Mouse (Mus musculus): ENCODE measurements around the gene Nav2.

The Nav2 gene

DNA sequence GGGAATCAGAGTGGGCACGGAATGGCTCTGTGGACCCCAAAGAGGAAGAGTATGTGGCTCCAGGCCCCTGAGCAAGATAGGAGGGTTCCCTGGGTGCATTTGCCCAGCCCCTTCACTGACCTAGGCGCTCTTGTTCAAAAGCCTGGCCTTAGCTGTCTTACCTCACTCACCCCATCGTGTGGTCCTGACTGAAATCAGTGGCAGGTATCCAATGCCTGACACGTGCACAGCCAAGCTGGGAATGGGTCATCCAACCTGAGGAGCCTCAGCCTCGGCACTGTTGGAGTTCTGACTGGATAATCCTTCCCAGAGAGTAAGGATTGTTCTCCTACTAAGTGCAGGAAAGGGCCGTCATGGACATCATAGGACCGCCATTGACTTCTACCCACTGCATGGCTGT is 485.3 kb downstream of the Nav2 start:
- CTCF ChIA-PET = no interaction called here

DNA sequence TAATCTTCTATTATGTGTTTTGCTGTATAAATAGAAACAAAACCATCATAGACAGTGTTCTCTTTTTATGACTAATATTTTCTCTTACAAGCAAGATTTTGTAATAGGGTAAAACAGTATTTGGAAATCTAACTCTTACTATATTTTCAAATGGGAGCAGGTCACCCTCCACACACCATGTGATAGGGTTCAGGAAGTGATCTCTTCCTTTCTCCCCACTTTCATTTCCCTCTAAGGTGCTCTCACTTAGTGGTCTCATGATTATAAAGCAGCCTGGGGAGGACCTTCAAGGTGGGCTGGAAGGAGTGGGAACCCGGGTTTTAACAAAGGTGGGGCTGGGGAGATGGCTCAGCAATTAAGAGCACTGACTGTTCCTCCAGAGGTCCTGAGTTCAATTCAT is 487.7 kb downstream of the Nav2 start:
- CTCF ChIA-PET = no interaction called here

DNA sequence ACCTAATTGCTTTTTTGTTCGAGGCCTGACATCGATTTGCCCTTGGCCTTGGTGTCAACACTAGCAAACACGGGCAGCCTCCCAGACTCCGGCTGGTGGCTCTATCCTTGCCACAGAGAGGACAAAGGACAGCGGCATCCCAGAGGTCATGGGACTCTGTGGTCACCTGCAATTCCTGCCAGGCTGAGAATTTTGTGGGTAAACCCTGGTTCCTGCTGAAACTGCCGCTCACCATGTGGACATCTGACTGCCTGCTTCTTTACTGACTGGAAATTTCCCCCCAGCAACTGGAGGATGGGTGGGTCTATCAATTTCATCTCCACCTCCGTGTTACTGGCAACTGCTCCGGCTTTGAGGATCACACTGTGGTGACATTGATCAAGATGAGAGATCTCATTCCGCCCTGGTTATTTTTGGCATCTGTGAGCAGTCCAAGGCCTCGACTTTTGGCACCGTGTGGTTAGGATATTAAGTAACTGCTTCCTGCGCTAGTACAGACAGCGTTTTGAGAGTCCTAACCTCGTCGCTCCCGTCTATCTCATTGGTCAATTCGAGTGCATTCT is 489.0 kb downstream of the Nav2 start:
- CTCF ChIA-PET = no interaction called here

DNA sequence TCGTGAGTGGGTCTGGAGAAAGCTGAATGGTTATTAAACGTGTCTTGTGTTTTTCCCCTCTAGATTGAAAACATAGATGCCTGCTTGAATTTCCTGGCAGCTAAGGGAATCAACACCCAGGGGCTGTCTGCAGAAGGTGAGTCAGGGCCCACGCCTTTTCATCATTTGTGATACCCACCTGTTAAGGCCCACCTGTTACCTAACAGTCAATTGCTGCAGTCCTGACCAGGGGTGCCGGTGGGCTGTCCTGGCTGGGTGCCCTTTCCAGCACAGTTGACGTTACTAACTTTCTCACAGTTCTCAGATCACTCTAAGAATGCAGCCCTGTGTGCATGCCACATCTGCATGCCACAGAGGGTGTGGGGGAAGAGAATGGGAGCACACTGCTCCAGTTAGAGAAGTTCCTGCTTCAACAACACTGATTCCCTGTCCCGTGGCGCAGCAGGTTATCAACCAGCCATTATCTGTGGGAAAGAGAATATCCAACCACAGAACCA is 489.6 kb downstream of the Nav2 start:
- CTCF ChIA-PET = no interaction called here

DNA sequence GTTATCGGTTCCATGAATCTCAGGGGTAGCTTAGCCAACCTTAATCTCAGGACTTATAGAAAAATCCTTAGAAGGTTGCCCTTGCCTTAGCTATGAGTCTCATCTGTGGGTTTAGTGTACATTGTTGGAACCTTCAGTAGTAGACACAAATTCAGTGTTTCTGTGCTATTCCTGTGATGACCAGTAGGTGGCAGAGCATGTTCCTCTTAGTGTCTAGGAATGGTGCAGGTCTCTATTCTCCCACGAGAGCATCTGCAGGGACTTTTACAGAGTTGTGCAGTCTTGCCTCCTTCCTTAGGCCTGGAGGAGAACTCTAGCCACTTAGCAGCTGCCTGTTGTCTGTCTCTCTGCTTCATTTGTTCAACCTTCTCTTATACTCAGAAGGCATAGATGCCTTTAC is 490.8 kb downstream of the Nav2 start:
- CTCF ChIA-PET = no interaction called here

DNA sequence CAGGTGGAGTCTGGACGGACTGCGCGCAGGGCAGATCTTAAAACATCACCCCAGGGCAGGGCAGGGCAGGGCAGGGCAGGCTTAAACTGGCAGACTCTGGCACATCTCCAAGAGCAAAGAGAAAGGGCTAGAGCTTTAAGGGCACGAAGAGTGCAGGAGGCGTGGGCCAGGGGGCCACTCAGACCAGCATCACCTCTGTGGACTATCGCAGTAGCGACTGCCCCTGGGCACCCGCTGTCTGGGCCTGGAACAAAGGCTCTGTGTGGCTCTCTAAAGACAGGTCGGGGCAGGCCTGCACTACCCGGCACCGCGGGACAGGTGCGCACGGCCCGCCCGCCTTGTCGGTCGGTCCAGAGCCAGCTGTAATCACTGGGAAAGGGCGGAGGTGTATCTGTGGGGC is 491.9 kb downstream of the Nav2 start:
- CTCF ChIA-PET = no interaction called here

DNA sequence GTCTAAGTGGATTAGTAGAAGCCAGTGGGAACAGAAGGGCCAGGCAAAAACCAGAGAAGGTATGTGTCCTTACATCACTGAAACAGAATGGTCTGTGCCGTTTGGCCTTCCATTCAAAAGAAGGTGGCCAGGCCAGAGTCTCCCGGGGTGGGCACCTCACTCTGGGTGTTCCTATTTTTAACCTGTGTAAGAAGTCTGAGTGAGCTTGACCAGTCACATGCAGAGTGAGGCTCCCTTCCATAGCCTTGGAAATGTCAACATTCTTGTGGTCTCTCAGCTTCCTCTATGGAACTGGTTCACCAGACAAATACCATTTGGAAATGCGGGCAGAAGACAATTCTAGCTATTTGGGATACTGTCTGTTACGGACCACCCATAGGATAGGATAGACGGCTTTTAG is 494.0 kb downstream of the Nav2 start:
- CTCF ChIA-PET = no interaction called here

DNA sequence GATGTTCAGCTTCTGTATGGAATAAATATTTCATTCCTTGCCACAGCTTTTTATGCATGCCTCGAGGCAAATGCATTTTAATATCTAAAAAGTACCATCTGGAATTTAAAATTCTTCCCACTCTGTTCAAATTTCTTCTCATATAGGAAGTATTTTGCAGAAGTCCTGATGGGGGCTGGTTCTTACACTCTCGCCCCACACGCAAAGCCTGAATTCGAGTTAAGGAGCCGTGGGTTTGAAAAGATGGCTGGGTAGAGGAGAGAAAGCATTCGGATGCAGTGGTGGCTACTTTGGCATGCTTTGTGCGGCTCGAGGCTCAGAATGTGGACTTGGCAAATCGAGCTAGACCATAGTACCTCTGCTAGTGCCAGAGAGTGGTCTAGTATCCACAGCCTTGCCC is 499.2 kb downstream of the Nav2 start:
- CTCF ChIA-PET = no interaction called here

DNA sequence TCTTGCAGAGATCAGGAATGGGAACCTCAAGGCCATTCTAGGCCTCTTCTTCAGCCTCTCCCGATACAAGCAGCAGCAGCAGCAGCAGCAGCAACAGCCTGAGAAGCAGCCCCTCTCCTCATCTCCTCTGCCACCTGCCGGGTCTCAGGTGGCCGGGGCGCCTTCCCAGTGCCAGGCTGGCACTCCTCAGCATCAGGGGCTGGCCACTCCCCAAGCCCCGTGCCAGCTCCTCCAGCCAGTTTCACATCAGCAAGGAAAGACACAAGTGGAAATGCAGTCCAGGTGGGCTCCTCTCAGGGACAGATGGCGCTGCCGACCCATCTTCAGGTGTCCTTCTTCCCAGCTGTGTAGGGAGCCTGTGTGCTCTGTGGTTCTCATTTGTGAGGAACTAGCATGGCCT is 500.1 kb downstream of the Nav2 start:
- CTCF ChIA-PET = no interaction called here

DNA sequence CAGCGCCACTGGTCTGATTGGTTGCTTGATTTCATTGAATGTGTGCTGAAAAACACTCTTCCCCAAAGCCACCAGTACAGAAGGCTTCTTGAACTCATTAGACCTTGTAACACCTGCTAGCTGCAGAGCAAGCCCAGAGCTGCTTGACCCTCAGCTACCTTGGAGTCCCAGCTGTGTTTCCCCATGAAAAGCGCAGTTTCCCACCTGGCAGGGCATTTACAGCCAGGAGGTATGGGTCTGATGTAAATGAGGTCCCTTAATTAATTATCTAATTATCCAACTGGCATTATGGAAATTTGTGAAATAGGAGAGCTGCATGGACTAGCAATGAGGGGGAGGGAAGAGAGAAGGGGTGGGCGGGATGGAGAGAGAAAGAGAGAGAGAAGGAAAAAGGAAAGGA is 500.7 kb downstream of the Nav2 start:
- CTCF ChIA-PET = no interaction called here

DNA sequence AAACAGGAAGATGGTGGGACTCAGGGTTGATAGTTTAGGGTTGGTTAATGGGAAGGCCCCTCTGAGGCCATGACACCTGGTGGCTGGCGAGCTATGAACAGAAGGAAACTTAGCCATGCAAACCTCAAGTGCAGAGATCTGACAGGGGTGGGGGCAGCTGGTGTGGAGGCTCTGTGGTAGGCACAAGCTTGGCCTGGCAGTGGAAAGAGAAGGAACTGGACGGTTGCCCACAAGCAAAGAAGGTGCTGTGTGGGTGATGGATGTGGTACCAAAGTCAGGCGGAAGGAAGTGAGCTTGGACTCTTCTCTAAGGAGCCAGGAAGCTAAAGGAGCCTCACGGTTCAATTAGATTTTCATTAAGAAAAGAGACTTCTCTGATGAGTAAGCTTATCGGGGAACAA is 501.7 kb downstream of the Nav2 start:
- CTCF ChIA-PET = interaction anchor here (0.5 kb wide), 1 partner anchor 32 kb away, joined by 3 read pairs; no protein-coding TSS in a partner anchor

DNA sequence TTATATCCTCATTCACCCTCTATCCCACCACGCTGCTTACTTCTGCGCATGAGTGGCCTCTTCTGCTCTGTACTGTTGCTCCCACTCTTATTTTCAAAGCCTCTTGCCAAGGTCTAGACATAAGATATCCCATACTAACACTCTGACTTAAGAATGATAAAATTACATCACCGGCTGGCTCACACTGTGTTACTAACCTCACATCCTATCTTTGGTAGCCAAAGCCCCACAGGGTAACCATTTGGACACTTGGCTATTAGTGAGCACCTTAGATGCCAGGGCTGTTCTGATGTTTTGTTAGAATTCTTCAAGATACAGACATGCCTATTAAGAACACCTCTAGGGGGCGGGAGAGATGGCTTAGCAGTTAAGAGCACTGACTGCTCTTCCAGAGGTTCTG is 502.4 kb downstream of the Nav2 start:
- CTCF ChIA-PET = interaction anchor here (0.7 kb wide), 1 partner anchor 290 kb away, joined by 3 read pairs; no protein-coding TSS in a partner anchor

DNA sequence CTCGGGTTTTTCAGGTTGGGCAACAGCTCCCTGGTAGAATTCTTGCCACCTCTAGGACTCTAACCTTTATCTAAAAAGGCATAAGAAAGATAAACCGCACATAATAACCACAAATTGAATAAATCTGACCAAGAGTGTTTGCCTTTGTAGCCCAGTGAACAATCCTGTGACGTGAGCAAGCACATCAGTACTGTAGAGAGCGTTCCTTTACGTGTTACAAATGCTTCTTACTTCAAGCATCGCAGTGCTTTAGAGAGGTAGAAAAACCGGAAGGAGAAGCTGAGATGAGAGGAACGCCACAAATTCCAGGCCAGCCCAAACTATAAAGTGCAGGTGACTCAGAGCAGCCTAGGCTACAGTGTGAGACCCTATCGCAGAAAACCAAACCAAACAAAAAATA is 503.3 kb downstream of the Nav2 start:
- CTCF ChIA-PET = no interaction called here

DNA sequence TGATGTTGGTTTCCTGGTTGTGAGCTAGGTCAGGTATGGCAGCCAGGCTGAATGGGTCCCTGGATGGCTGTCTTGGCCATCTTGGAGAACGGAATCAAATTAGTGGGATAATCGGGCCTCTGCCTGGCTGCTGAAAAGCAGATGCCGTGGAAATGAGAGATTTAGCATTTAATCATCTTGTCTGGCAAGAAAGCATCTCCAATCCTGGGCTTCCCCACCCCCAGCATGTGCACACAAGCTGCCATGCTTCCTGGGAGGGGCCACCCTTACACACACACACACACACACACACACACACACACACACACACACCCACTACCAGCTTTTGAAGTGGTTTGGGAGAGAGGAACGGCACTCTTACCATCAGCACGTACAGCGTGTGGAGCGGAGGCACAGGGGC is 506.6 kb downstream of the Nav2 start:
- CTCF ChIA-PET = no interaction called here

DNA sequence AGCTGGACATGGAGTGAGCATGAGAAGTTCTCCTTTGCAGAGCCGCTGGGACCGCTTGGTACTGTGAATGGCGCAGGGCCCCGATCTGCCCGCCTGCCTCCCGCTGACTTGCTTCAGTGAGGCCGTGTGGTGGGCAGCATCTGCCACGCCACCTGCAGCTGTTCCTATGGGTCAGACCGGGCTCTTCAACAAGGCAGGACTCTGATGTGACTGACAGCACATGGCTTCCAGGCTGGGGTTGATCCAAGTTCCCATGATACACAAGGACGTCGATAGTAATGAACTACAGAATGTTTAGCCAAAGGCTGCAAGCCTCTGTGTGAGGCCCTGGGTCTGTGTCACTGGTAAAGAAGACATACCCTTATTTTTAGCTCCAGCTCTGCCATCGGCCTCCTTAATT is 507.2 kb downstream of the Nav2 start:
- CTCF ChIA-PET = no interaction called here

DNA sequence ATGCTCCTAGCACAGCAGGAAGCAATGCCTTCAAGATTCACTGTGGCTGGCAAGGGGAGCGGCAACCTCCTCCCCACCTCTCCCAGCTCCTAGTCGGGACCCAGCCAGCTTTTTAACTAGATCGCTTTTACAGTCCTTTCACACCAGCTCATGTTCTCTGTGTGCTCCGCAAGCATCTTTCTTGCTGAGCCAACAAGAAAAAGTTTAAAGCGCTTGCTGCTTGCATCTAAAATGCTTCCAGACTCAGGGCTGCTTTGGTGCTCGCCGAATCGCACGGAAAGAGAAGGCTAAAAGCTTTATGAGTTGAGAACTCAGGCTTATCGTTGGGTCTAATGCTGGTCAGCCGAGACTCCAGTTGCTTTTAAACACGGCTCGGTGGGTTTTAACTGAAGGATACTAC is 510.3 kb downstream of the Nav2 start:
- CTCF ChIA-PET = no interaction called here

DNA sequence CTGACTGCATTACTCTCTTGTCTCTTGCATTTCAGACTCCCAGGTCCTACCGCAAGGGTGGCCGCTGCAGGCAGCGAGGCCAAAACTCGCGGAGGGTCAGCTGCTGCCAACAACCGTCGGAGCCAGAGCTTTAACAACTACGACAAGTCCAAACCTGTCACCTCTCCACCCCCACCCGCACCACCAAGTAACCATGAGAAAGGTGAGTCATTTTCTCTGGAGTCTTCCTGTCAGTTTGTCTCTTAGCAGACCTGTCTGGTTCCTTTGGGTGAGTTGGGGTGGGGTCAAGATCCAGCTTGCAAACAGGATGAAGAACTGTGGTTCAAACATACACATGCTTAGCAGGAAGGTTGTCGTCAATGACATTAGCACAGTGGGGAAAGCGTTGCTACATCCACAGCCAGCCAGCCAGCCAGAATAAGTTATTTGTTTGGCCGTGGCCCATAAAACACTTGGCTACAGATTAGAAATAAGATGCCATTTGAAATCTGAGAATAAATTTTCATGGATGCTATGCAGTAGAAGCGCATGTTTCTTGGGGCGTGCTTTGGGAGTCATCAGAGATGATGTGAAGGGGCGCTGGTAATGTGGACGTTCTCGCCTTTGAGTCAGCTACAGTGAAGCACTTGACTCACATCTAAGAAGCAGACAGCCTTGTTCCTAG is 511.8 kb downstream of the Nav2 start:
- CTCF ChIA-PET = no interaction called here

DNA sequence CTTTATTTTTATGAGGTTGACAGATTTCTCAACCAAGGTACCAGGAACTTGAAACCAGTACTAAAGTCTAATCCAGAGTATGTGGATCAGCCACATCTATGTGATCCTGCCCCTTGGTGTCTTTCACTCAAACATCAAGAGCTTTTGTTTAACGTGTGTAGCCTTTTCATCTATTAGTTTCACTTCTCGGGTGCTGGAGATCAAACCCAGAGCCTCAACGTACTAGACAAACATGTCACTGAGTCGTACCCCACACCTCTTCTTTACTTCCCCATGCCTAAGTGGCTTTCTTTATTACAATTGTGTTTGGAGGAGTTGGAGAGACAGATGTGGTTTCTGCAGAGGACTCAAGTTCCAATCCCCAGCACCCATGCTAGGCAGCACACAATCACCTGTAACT is 512.7 kb downstream of the Nav2 start:
- CTCF ChIA-PET = no interaction called here

DNA sequence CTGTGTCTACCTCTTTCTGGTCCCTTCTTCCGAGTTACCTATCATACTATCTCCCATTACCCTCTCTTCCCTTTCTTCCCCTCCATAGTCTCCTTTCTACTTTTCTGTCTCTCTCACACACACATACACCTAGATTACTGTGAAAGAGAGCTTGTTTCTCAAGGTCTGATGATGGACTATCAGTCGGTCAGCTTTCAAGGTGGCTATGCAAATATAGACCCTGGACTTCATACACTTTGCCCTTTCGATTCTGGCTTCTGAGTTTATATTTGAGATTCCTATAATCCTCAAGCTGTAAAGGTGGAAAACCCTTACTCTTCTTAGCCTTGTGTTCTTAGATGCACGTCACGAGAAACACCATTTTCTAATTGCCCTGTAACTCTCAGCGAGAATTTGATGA is 515.4 kb downstream of the Nav2 start:
- CTCF ChIA-PET = interaction anchor here (0.6 to 1.4 kb wide), 2 partner anchors 291 to 630 kb away, joined by 4 to 5 read pairs; no protein-coding TSS in a partner anchor

DNA sequence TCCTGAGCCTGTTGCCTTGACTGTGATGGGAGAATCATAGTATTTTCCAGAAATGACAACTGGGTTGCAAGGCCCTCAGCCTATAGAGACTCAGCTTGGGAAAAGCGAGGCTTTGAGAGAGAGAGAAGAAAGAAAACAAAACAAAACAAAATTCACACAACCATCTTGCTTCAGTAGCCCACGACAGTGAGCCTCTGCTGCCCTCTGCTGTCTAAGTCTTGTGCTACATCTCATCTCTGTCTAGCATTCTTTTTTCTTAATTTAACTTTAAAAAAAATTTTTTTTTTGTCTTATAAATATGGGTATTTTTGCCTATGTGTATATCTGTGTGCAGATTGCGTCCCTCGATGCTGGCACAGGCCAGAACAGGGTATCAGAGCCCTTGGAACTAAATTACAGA is 517.5 kb downstream of the Nav2 start:
- CTCF ChIA-PET = interaction anchor here (0.7 kb wide), 1 partner anchor 159 kb away, joined by 4 read pairs; no protein-coding TSS in a partner anchor

DNA sequence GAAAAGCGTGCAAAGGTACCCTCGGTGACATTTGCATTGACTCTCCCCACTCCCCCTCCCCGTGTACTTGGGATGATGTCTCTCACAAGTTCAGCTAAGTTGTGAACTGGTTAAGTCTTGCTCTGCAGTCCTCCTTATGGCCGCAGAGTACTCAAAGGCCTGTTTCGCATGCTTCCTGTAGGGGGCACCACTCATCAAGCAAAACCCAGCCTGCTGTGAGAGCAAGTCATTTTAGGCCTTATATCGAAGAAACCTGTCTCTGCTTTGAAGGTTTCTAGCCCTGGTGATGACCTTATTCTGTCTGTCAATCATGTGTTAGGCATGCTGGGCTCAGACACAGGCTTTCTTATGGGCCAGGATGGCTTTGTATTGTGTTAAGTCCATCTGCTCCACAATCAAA is 519.3 kb downstream of the Nav2 start:
- CTCF ChIA-PET = no interaction called here

DNA sequence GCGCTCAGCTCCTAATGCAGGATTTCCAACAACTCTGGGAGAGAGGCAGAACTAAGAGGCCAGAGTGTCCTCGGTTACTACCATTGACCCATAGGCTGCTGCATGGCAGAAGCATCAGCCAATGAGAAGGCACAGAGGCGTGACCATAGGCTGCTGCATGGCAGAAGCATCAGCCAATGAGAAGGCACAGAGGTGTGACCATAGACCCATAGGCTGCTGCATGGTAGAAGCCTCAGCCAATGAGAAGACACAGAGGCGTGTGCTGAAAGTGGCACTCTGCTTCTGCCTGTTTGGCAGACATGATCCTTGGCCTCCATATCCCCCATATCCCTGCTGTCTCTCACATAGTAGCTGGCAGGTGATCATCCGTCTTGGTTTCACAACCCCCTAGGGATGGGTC is 520.4 kb downstream of the Nav2 start:
- CTCF ChIA-PET = no interaction called here

DNA sequence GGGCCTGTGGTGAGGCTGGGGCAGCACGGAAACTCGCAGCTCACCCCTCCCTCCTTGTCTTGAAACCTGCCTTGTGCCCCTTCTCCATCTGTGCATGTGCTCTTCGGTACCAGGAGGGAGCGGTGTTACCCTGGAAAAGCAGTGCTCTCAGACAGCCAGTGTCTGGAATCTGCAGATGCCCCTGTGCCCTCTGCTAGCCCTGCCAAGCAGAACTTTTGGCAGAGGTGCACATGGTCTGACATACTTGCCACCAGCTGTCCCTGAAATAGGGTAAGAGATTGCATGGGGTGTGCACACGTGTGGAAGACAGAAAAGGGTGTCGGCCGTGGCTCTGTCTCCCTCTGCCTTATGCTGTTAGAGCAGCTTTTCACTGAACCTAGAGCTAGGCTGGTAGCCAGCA is 522.3 kb downstream of the Nav2 start:
- CTCF ChIA-PET = no interaction called here

DNA sequence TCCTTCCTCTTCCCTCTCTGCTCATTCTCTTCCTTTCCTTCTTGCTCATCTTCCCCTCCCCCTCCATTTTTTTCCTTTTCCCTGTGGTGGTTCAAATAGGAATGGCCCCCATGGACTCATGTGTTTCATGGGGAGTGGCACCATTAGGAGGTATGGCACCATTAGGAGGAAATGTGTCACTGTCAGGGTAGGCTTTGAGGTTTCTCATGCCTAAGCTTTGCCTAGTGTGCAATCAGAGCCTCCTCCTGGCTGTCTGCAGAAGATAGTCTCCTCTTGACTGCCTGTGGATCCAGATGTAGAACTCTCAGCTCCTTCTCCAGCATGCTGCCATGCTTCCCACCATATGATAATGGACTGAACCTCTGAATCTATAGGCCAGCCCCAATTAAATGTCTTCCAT is 525.4 kb downstream of the Nav2 start:
- CTCF ChIA-PET = interaction anchor here (0.5 kb wide), 1 partner anchor 29 kb away, joined by 6 read pairs; no protein-coding TSS in a partner anchor

Measured in spleen, embryonic (tissue).